Mouse (Mus musculus) heart, adult 2 months (tissue): ENCODE results near the gene Slc38a3.

ENCODE experiments used
- CTCF ChIP-seq: fragments of 200-600 bp; IDR thresholded peaks from 2 replicates; pipeline ENCODE4 v1.8.1; 2022; ENCODE audit warnings: antibody characterized with exemption, mild to moderate bottlenecking, moderate library complexity
- EP300 ChIP-seq: fragments of 200-500 bp; IDR thresholded peaks from 2 replicates; pipeline ENCODE4 v1.6.1; 2011; ENCODE audit warnings: low read depth, low read length, control low read depth; ENCODE audit not compliant: insufficient read depth

DNA sequence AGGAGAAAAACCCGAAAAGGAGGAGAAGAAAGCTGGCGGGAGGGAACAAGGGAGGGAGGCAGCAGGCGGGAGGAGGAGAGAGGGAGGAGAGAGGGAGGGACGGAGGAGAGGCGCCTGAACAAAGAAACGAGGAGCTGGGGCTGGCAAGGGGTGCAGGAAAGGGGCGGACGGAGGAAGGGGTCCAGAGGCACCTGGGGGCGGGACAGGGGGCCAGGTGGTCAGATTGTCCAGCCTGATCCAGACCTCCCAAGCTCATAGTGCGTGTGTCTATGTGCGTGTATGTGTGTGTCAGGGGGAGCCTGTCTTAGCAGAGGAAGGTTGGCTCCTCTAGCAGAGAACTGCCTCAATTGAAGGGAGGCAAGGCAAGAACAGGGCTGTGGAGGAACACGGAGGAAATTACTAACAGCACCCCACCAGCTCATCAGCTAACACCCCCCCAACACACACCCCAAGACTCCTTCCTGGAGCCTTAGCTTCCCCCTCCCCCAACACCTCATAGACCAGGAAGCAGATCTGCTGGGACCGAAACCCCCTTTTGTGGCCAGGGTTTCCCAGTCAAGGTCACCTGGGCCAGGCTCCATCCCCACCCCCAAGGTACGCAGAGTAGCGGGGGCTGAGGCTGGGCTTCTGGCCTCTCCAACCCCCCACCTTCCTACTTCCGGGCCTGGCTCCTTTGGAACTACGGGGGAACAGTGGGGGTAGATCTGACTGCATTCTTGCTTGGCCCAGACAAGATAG lies 38.5 kb upstream of the Slc38a3 start:
- TF ChIP-seq CTCF = no peak
- no peak for TF ChIP-seq EP300
